7 mouse cellular contexts compared by ENCODE assay signal in genomic region chrX:136639754-136640153, GRCm38 (mm10). TPM values are rescaled to one million over a fixed set of nuclear protein-coding genes. Genes with fewer than 3 reads are reported as not detected.
DNase-seq lines count a peak whose midpoint lies in the region; ATAC-seq lines count a peak whose summit lies in the region.

No protein-coding gene starts in this region.

- H3K27me3 ChIP-seq in kidney, embryonic 14.5 days (ENCODE audit: control insufficient read depth, insufficient read depth, low read length): no peaks in the 10 kb centered on the region

- no peak overlapping the region for H3K4me3 ChIP-seq in kidney, embryonic 14.5 days (ENCODE audit: low read length)

- no peak overlapping the region for H3K4me2 ChIP-seq in kidney, embryonic 14.5 days (replicated peaks; ENCODE audit: low read depth, low read length)

- no peak overlapping the region for H3K27ac ChIP-seq in kidney, embryonic 14.5 days (ENCODE audit: low read depth, low read length)

- H3K9me3 ChIP-seq in kidney, embryonic 14.5 days (ENCODE audit: control insufficient read depth, low read length): no peaks in the 10 kb centered on the region

- DNase-seq in NIH3T3 (ENCODE audit: low read depth): peak; percentile 5
- DNase-seq in frontal cortex, postnatal 36 days (ENCODE audit: low spot score in 2 of 2): peak; percentile 13 to 52
- peak; percentile 39 for DNase-seq in lung, postnatal 25 days (ENCODE audit: low spot score)
- DNase-seq in thymus, adult 18-20 months: no peak
- no peak for DNase-seq in spleen, postnatal 10 days (ENCODE audit: low spot score in 2 of 2)

- peak; percentile 53 for ATAC-seq in CD4-positive, CD25-positive, alpha-beta regulatory T cell, adult 4 months
- ATAC-seq in kidney, embryonic 14.5 days (ENCODE audit: low FRiP score, low TSS enrichment): no peak

- H3K4me1 ChIP-seq in kidney, embryonic 14.5 days (ENCODE audit: control insufficient read depth, insufficient read depth, low read length): no peaks in the 10 kb centered on the region

- no peak overlapping the region for H3K9ac ChIP-seq in kidney, embryonic 14.5 days (ENCODE audit: low read depth, low read length)

- no peaks in the 10 kb centered on the region for H3K36me3 ChIP-seq in kidney, embryonic 14.5 days (ENCODE audit: control insufficient read depth, insufficient read depth, low read length)

- 39% methylated on average over 5 of the region's 6 CpGs for WGBS in kidney, embryonic 14.5 days

RNA-seq across cellular contexts. Expression of gene Tceal3, which starts 49.1 kb away (rescaled TPM):
- polyA plus RNA-seq in CD4-positive, CD25-positive, alpha-beta regulatory T cell, adult 4 months (2017; shearing (Covaris generic)): 1 to 10 TPM in 1 of 2 experiments, under 1 TPM in 1; 0.85 to 1.4 TPM
- polyA plus RNA-seq in kidney, embryonic 14.5 days (2014; fragmentation: Nextera tagmentation; extraction: Ambion mirVana): 3.0 and 7.3 TPM in 2 replicates

Comparison
In these comparisons a context has a peak if more than half of its experiments do, and no peak if none do; other contexts are left out.
1. DNase-seq: peak in NIH3T3 (single experiment), frontal cortex, postnatal 36 days (2 of 2) and lung, postnatal 25 days (single experiment); none in thymus, adult 18-20 months (0 of 2) and spleen, postnatal 10 days (0 of 2).